Mouse (Mus musculus) CH12F3 (cell line): ENCODE results near the gene Asic4.

Experiments used
- in situ Hi-C: fragments of 300-500 bp; cut with MboI; formaldehyde crosslinking; loops from 2 replicates; pipeline ENCODE4 v1.14.3; 2020; ENCODE audit warnings: low sequenced_read_pairs

Asic4 gene

GRCm38 (mm10) chr1:75450314-75451005 lies at the start of gene Asic4:
TSS of gene Asic4 (plus strand) at chr1:75450436.
- in situ Hi-C loops: no loop called here

- in situ Hi-C loops: no loop called here
Observed at GRCm38 (mm10) chr1:75400493-75401115, 49.6 kb upstream of the Asic4 start.

GRCm38 (mm10) chr1:75405547-75405946 lies 44.7 kb upstream of the Asic4 start:
- in situ Hi-C loops: no loop called here

GRCm38 (mm10) chr1:75406173-75406572 lies 44.1 kb upstream of the Asic4 start:
- in situ Hi-C loops: no loop called here

- in situ Hi-C loops: no loop called here
Observed at GRCm38 (mm10) chr1:75407056-75407455, 43.2 kb upstream of the Asic4 start.

GRCm38 (mm10) chr1:75408210-75408609 lies 42.0 kb upstream of the Asic4 start:
- in situ Hi-C loops: no loop called here

GRCm38 (mm10) chr1:75409950-75410349 lies 40.3 kb upstream of the Asic4 start:
- in situ Hi-C loops: no loop called here

GRCm38 (mm10) chr1:75412196-75412595 lies 38.0 kb upstream of the Asic4 start:
- in situ Hi-C loops: no loop called here

GRCm38 (mm10) chr1:75413749-75414148 lies 36.5 kb upstream of the Asic4 start:
- in situ Hi-C loops: no loop called here

GRCm38 (mm10) chr1:75421794-75422193 lies 28.4 kb upstream of the Asic4 start:
- in situ Hi-C loops: no loop called here

GRCm38 (mm10) chr1:75422216-75422822 lies 27.9 kb upstream of the Asic4 start:
- in situ Hi-C loops: no loop called here

- in situ Hi-C loops: no loop called here
Observed at GRCm38 (mm10) chr1:75422823-75423471, 27.3 kb upstream of the Asic4 start.

- in situ Hi-C loops: no loop called here
Observed at GRCm38 (mm10) chr1:75423780-75424390, 26.4 kb upstream of the Asic4 start.

- in situ Hi-C loops: no loop called here
Observed at GRCm38 (mm10) chr1:75425796-75426471, 24.3 kb upstream of the Asic4 start.

- in situ Hi-C loops: no loop called here
Observed at GRCm38 (mm10) chr1:75435475-75436328, 14.5 kb upstream of the Asic4 start, which contains the start of gene Gmppa. TSS of gene Gmppa (plus strand) at chr1:75435930.

- in situ Hi-C loops: no loop called here
Observed at GRCm38 (mm10) chr1:75438782-75439181, 11.5 kb upstream of the Asic4 start.

- in situ Hi-C loops: no loop called here
Observed at GRCm38 (mm10) chr1:75440661-75441060, 9.6 kb upstream of the Asic4 start.

- in situ Hi-C loops: no loop called here
Observed at GRCm38 (mm10) chr1:75441471-75441996, 8.7 kb upstream of the Asic4 start.

- in situ Hi-C loops: no loop called here
Observed at GRCm38 (mm10) chr1:75442171-75442570, 8.1 kb upstream of the Asic4 start.
